Mouse (Mus musculus) heart, postnatal 10 days (tissue): ENCODE results near the gene Sftpa1. TPM values are rescaled to one million over a fixed set of nuclear protein-coding genes. Genes with fewer than 3 reads are reported as not detected.

ENCODE experiments used
- DNase-seq, 2 experiments: peaks; one replicate each; pipeline ENCODE4 v3.0.0; 2021
- intact Hi-C: fragments of 180-260 bp; cut with DNase I; formaldehyde crosslinking; loops from one replicate; pipeline ENCODE4 v1.15.1; 2025
- total RNA-seq, 2 experiments: library from RNA; stranded (reverse); gene quantifications; 2 replicates each; pipeline ENCODE4 v1.2.3; 2021

Gene Sftpa1
- total RNA-seq = under 1 TPM in 1 of 2 experiments, not detected in 1; 0.34 TPM

DNA sequence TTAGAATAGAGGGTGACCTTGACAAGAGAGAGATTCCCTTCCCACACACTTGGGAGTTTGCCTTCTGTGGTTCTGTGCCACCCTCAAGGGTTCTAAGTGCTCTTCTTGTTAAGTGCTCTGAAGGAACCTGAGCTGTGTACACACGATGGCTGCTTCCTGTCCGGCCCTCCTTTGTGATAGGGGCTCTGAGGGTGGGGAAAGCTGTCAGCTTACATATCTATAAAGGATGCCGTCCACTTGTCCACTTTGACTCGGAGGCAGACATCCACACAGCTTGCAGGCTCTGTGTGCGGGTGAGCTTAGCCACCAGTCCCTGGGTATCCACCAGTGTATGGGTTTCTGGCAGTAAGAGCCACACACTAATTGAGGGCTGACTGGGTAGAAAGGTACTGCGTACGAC, at the start of gene Sftpa1:
TSS of gene Sftpa1 (plus strand) at position 243 of the 400 bp plus-strand sequence.
- no peak for DNase-seq
- intact Hi-C loops = no loop called here

DNA sequence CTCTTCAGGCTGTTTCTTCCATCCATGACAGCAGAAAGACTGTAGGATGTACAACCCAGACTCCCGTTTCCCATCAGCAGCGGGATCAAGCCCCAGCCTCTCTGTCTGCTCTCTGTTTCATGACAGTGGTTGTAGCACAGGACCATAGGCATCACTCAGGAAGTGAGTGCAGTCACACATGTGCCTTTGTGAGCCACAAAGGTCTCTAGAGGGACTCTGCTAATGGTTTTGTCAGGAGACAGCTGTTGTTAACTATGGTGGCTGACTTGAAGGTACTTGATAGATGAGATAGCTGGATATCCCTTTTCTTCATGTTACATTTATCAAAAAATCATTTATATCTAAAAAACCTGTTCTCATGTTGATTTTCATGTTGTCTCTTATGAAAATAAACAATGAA, 49.2 kb upstream of the Sftpa1 start:
- intact Hi-C loops = no loop called here
- DNase-seq = no peak

DNA sequence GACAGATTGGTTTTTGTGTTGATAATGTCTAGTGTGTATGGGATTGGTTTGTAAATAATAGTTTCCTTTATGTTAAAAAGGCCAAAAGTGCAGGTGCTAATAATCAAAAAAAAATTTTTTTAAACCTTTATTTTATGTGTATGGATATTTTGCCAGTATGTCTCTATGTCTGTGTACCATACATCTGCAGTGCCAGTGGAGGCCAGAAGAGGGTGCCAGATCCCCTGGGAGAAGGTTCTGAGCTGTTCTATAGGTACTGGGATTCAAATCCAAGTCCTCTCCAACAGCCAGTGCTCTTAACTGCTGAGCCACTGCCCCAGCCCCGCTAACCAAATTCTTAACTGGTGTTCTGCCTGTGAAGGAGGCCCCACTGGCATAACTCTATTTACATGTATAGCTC, 44.1 kb upstream of the Sftpa1 start:
- DNase-seq = no peak
- intact Hi-C loops = no loop called here

DNA sequence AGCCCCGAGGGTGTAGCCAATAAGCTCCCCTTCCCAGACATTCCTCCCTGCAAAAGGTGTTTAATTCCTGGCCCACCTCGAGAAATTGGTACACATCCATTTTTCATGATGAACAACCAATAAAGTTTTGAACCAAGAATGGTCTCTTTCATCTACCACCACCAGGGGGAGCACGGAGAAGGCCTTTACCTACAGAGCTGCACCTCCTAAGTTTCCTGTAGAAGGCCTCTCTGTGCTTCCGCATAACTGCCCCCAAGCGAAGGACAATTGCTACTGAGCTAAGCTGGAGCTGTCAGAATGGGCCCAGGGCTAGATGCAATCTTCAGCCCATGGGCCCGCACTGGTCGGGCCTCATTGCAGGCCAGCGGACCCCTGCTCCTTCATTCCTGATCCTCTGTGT, 40.8 kb upstream of the Sftpa1 start:
- intact Hi-C loops = loop anchor here (1.0 kb wide), 1 partner anchor 73 kb away; no protein-coding TSS in a partner anchor
- peak; percentile 12 to 27 for DNase-seq

DNA sequence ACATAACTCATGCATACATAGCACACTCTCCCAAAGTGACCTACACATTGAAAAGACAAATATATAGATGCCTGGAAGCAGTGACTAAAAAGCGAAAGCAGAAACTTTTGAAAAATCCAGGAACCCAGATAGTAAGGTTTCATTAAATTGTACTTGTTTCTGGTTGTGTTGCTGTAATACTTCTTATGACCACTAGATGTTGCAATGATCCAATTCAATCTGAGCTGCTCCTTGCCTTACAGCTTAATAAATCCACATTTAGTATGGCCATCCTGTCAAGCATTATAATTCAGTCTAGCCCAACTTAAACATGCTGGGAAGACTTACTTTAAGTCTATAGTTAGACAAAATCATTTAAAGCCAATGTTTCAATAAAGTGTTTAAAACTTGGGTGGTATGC, 37.5 kb upstream of the Sftpa1 start:
- intact Hi-C loops = no loop called here
- DNase-seq = peak in 1 of 2 experiments; percentile 3

DNA sequence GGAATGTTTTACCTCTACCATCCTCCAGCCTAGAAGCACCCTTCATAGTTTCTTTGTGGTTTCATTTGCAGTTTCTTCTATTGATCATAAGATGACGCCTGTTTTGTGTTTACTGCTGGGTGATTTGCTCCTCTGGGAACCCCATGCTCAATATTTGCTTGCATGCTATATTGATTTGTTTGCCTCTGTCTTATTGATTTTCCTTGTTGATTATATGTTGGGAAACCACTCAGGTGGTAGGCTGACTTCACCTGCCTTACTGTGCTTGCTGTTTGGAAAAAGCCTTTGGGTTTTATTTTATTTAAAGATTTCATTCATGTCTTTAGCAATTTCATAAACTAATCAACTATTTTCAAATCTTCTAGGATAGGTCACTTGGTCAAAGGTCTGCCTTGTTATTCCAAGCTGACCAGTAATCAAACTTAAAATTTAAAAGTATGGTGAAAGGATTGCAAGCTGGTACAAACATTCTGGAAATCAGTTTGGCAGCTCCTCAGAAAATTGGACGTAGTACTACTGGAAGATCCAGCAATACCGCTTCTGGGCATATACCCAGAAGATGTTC, 35.2 kb upstream of the Sftpa1 start:
- intact Hi-C loops = no loop called here
- no peak for DNase-seq

DNA sequence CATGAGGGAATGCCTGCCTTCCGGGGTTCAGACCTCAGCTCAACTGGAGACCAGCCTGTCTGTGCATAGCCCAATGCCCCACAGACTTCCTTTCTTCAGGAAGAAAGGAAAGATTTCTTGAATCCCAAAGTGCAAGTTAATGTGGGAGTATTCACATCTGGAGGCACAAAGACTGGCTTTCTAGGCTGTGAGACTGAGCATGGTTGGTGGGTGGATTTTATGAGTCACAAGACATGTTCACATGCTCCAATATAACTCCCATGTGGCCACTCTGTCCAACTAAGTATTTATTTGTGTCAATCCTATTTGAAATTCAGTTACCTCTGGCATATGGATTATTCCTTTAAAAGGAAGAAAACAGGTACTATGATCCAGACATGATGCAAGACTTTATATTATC, 32.9 kb upstream of the Sftpa1 start:
- DNase-seq = no peak
- intact Hi-C loops = no loop called here

DNA sequence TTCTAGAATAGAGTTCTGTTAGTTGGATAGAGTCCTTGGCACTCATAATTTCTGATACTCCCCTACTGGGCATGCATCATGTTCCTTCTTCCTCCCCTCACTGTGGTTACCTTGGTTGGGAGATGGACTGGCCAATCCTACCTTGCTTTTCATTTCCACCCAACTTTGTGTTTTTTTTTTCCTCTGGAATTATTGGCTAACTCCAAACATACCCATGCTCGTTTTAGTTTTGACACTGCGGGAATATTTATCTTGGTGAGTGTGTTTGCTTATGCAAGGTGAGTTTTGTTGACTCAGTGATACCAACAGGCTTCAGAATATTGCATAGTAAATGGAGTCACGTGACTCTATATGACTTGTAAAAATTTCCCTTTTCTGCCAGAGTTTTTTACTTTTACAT, 30.9 kb upstream of the Sftpa1 start:
- intact Hi-C loops = no loop called here
- no peak for DNase-seq

DNA sequence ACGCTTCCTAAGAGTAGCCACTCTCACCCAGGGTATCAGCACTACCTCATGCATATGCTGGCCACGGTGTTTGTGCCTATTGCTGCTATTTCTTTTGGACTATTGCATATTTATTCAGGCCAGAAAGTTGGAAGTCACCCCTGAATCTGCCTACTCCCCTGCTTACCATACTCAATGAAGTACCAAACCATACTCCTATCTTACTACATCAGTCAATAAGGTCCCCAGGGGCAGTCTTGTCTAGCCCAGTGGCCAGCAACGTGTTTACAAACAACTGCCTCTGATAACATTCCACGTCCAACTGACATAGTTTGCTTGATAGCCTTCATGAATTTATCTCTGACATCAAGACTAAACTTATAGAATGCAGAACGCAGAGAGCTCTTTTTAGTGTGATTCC, 30.3 kb upstream of the Sftpa1 start:
- no peak for DNase-seq

DNA sequence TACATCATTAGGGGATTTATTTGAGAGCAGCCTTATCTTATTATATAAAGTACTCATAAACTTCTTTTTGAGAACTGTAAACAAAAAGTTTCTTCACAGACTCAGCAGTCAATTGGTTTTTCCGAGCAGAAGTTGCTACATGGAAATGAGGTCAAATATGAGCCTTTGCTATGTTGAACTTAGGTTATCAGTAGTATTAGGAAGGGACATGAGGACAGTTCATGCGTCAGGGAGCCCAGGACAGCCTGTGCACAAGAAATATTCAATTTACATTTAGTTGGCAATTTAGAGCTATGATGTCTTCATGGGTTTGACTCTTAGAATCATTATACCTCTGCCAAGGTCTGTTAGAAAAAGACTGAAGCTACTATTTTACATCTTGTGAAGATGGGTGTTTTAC, 29.3 kb upstream of the Sftpa1 start:
- intact Hi-C loops = no loop called here
- DNase-seq = no peak

More for the DNA sequence above, 30.3 kb upstream of the Sftpa1 start:
- intact Hi-C loops = no loop called here

DNA sequence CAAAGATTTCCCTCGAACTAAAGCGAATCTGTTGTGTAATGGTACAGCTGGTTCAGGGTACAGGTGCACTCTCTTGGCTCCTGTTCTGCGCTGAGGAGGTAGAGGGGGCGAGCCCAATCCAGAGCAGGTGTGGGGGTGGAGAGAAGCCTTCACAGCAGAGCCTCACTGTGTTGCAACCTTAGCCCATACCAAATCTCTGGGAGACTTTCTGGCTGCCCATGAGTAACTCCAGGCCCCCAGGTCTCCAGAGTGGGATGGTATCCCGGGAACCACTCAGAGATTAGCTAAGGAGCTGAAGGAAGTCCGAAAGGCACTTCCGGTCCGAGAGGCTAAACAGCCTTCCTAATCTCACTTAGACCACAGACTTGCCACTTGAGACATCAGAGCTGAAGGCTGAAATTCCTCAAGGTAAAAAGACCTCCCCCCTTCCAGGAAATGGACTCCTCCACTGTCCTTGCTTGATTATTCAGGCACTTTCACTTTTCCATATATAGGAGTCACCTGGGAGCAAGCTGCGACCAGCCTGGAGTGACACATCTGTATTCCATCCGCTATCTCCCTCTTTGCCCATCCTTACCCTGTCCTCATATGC, 26.6 kb upstream of the Sftpa1 start, which contains the start of gene Mat1a:
TSS of gene Mat1a (plus strand) at position 183 of the 592 bp plus-strand sequence.
- intact Hi-C loops = no loop called here
- no peak for DNase-seq

DNA sequence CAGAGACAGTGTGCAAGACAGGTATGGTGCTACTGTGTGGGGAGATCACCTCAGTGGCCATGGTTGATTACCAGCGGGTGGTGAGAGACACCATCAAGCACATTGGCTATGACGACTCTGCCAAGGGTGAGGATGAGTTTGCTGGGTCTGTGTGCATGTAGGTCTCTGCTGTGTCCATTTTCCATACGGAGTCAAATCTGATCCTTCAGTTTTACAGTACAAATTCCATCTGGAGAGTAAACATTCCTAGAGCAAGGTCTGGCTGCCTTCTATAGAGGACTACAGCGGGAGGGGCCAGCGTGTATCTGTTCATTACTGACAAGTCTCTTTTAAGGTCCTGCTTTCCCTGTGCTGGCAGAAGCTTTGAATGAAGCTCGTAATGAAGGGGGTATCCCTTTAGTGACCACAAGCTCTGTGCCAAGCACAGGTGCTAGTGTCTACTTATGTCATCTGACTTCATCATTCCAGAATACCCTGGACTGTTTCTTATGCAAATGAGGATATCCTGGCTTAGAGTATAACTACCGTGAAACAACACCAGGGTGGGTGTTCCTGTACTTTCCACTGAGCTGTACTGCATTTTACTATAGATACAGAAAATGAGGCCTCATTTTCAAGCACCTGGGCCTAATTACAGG, 20.4 kb upstream of the Sftpa1 start:
- intact Hi-C loops = no loop called here
- DNase-seq = no peak

DNA sequence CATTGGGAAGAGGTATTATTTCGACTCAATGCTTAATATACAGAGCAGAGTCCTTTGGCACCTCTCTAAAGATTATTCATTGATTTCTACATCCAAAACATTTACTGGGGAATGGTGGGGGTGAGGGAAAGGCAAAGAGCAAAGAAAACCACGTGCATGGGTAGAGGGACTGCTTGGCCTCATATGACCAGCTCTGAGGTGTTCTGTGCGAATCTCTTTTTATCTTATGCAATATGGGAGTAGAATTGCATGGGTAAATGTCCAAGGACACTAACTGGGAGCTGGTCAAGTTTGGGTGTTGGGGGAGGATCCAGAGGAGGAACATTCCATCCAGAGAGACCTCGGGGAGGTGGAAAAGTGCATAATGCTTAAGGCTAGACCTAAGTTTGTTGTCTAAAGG, 18.6 kb upstream of the Sftpa1 start:
- DNase-seq = no peak
- intact Hi-C loops = no loop called here

DNA sequence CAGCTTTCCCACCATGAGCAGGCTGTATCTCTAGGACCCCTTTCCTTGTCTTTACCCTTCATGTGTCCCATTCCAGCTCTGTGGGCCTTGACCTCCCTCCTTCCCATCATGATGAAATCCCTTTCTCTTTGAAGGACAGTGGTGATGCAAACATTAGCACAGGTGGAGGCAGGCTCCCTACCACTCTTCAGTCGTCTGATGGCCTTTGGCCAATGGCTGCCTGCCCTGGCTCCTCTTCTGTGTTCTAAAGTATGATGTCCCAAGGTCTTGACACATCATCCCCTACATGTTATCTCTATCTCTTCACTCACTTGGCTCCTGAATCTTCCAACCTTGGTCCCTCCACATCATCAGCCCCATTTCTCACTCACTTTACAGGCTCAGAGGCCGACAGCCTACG, 15.3 kb upstream of the Sftpa1 start:
- intact Hi-C loops = no loop called here
- no peak for DNase-seq

DNA sequence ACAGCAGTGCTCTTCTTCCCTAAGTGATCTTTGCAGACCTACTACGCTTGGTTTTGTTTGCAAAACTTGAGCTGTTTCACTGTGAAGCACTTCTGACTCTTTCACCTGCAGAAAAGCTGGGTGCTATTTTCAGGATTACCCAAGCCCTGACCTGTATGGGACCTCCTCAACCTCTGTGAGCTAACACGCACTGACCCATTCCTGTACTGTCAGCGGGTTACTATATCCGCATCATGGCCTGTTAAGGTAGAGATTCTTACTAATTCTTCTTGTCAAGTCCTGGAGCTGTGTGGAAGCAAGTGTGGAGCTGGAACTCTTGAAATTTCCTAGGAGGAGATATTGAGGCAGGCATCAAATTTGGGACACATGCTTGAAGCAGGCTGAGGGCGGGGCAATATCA, 6.9 kb upstream of the Sftpa1 start:
- intact Hi-C loops = no loop called here

DNA sequence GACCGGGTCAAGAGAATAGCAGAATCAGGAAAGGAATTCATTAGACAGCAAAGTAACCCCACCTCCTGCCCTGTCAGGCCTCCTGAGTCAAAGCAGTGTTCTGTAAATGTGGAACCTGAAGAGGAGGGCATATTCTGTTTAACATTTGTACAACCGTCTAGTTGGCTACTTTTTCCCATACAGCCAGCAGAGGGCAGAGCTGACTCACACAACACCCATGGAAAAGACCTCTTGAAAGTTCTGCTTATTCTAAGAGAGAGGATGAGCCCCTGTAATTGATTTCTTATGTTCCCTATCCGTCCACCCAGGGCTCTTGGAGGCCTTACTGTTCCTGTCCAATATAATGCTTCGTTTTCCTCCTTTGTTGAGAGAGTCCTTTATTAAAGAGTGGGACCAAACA, 3.6 kb upstream of the Sftpa1 start:
- peak; percentile 16 to 34 for DNase-seq
- intact Hi-C loops = loop anchor here (1.0 kb wide), 1 partner anchor 34 kb away; no protein-coding TSS in a partner anchor

More for the DNA sequence above, 6.9 kb upstream of the Sftpa1 start:
- DNase-seq = no peak

DNA sequence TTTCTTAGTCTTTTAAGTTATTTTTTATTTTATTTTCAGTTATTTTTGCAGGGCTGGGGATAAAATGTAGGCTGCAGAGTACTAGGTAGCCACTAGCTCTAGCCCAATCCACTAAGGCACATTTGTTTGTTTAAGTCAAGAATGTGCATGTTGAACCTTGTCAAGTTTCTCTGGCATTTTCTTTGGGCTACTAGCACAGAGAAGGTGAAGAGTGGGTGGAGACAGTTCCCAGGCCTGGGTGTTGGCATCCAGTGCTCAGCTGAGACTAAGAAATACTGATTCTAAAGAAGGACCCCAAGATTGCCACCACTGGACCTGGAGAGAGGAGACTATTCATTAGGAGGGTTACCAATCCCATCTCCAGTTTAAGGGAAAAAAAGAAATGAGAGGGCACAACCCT, 5.4 kb downstream of the Sftpa1 start:
- intact Hi-C loops = no loop called here
- DNase-seq = no peak

DNA sequence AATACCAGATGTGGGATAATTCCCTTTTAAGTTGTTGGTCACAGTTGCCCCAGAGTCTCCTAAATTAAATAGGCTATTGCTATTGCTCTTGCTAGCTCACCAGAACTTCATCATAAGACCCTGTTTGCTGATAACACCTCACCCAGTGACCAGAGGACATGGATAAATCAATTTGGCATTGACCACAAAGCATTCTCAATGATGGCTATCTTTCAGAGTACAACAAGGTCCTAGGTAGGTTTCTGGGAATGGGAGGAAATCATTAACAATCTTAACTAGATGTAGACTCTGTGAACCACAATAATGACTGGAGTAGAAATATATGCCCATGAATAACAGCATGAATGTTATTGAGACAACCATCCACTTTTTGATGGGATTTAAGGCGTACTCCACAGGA, 9.1 kb downstream of the Sftpa1 start:
- no peak for DNase-seq
- intact Hi-C loops = no loop called here

DNA sequence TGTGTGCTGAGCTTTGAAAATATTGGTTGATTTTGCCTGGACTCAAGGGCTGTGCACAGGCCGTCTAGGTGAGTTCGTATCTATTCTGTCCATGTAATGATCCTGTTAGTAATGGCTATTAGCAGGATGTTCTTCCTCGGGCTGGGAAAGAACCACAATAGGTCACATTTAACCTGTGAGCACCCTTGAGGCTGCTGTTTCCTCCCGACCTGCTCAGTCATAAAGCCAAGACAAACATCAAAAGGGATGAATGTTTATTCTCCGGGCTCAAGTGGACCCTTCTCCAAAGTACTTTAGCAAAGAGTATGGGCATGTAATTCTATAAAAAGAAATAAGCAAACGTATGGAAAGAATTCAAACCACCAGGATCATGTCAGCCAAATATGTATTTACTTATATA, 14.5 kb downstream of the Sftpa1 start:
- intact Hi-C loops = no loop called here
- no peak for DNase-seq

DNA sequence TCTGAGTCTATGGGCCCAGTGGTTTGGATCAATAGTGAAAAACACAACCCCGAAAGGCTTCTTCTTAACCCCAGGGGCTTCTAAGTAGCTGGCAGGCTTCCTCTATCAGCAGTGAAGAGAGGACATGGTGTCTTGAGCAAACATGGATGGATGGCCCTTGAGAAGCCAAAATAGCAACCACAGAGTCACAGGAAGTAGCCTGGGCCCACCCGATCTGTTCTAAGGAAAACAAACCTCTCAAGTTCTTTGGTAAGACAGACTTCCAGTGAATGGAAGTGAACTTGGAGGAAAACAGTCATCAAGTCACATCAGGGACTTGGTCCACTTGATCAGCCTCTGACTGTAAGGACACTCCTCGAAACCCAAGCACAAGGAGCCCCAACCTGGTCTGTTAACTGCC, 15.3 kb downstream of the Sftpa1 start:
- no peak for DNase-seq
- intact Hi-C loops = no loop called here

DNA sequence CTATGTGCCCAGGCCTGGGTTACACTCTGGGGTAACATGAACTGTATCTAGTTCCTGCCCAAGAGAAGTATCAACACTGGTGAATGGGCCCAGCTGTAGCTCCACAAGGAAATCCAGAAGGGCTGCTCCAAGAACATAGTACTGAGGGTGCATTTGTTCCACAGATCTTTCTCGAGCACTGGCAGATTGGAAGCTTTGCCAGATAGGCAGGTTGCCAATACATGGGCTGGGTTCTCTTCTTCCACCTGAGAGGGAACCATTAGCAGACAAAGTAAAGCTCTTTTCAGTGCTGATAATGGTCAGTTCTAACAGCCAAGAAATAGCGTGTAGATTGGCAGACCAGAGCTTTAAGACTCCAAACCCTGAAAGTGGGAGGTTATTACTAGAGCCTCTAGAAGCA, 15.8 kb downstream of the Sftpa1 start:
- DNase-seq = no peak
- intact Hi-C loops = no loop called here

DNA sequence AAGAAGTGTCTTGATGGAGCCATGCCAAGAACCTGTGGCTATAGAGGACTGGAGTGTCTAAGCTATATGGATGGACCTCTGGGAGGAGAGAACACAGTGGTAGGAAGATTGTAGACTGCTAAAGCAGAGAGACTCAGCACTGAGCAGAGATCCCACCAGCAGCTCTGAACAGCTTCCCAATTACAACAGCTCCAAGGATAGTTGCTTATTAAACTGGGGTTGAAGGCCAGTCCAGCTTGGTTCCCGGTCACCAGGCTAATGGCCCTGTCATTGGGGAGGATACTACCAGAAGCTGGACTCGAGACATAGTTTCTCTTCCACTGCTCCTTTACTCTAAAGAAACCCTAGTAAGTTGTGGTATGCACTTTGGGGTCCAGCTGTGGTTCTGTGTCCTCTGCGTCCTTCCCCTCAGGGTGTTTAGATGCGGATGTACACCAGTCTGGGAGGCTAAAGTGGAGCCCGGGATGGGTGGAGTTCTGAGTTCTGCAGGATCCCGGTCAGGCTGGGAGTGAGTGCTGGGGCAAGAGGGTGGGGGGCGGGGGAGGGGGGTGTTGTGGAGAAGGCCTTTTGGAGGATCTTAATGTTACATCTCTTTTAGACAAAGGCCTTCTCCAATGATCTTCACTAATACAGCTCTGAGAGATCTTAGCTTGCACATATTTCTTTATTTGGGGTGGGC, 19.8 kb downstream of the Sftpa1 start, which contains the start of gene Mbl1:
TSS of gene Mbl1 (plus strand) at position 239 of the 679 bp plus-strand sequence.
- intact Hi-C loops = no loop called here
- no peak for DNase-seq
